Mouse (Mus musculus): Measurements from ENCODE around the gene Nt5c3b.

Nt5c3b gene

GRCm38 (mm10) chr11:100440691-100441522, 701 bp downstream of the Nt5c3b start:
- POLR2A ChIA-PET: interaction anchor here (0.5 to 2.7 kb wide), 22 partner anchors 9 to 119 kb away, joined by 3 to 10 read pairs (median 4); partner anchors contain the start of genes Klhl11 (in 2 of the 4), Acly (in 1 of the 4) and Hap1 (in 1 of the 4)

GRCm38 (mm10) chr11:100437901-100438300, 3.7 kb downstream of the Nt5c3b start:
- ChIA-PET POLR2A (interaction anchor here in 3 of 4 experiments (0.6 to 1.7 kb wide), 8 partner anchors 34 to 220 kb away, joined by 3 to 4 read pairs (median 3); partner anchors contain the start of genes Klhl11 (in 2 of the 3) and Eif1 (in 1 of the 3)), CTCF (interaction anchor here in 3 of 4 experiments (0.6 to 1.2 kb wide), 6 partner anchors 13 to 173 kb away, joined by 3 to 5 read pairs (median 3); partner anchors contain the start of genes Jup (in 2 of the 3) and Klhl11 (in 1 of the 3))

More at GRCm38 (mm10) chr11:100440691-100441522, 701 bp downstream of the Nt5c3b start:
- CTCF ChIA-PET: interaction anchor here in 3 of 4 experiments (0.6 to 1.5 kb wide), 7 partner anchors 8 to 158 kb away, joined by 3 to 10 read pairs (median 3); no protein-coding TSS in a partner anchor

DNA sequence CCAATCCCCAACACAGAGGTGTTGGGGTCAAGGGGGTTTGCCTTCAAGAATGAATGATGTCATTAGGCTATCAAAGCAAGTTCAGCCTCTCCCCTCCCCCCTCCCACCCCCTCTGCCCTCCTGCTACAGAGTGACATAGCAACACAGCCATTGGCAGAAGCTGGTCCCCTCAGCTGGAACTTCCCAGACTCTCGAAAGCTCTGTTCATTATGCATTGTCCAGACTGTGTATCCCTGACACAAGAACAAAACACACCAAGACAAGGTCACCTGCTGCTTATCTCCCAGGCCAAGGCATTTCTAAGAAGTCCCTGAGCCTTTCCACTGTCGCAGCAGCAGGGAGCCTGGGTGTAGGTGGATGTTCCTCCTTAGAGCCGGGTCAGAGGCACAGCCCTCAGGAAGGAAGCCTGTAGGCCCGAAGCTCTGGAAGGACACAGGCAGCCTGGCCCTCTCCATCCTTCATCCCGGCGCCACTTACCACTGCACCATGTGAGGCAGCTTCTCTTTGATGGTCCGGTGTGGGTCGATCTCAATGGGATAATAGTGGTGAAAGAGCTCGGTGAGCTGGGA, 5.8 kb downstream of the Nt5c3b start:
- ChIA-PET CTCF (interaction anchor here (0.6 to 1.5 kb wide), 11 partner anchors 22 to 259 kb away, joined by 3 to 10 read pairs (median 4); partner anchors contain the start of gene Klhl11 (in 1 of the 4)), POLR2A (interaction anchor here (0.6 to 2.4 kb wide), 54 partner anchors 8 to 1895 kb away, joined by 3 to 18 read pairs (median 4); partner anchors contain the start of genes Acly (in 2 of the 4), Eif1 (in 2 of the 4), Jup (in 2 of the 4) and Klhl11 (in 2 of the 4))

- ChIA-PET POLR2A (interaction anchor here in 2 of 4 experiments (0.9 to 2.6 kb wide), 15 partner anchors 9 to 112 kb away, joined by 3 to 8 read pairs (median 4); partner anchors contain the start of genes Klhl10 (in 2 of the 2), Klhl11 (in 2 of the 2), Nt5c3b (in 2 of the 2) and Acly (in 1 of the 2)), CTCF (interaction anchor here in 3 of 4 experiments (0.5 to 1.2 kb wide), 7 partner anchors 9 to 314 kb away, joined by 3 to 10 read pairs (median 3); partner anchors contain the start of gene Hap1 (in 1 of the 3))
Observed at GRCm38 (mm10) chr11:100432002-100432401, 9.6 kb downstream of the Nt5c3b start.

- ChIA-PET CTCF (interaction anchor here in 1 of 4 experiments (0.6 to 1.3 kb wide), 4 partner anchors 22 to 702 kb away, joined by 3 to 4 read pairs (median 3); partner anchors contain the start of gene Nkiras2), POLR2A (interaction anchor here (0.6 to 2.6 kb wide), 14 partner anchors 9 to 189 kb away, joined by 3 to 12 read pairs (median 6); partner anchors contain the start of genes Acly (in 1 of the 4), Eif1 (in 1 of the 4), Fkbp10 (in 1 of the 4) and Jup (in 1 of the 4))
Observed at GRCm38 (mm10) chr11:100430052-100430451, 11.6 kb downstream of the Nt5c3b start.

GRCm38 (mm10) chr11:100428612-100429199, 12.9 kb downstream of the Nt5c3b start:
- ChIA-PET CTCF (interaction anchor here in 1 of 4 experiments (1.0 to 1.2 kb wide), 3 partner anchors 15 to 266 kb away, joined by 3 read pairs; no protein-coding TSS in a partner anchor), POLR2A (interaction anchor here in 2 of 4 experiments (0.6 to 2.4 kb wide), 20 partner anchors 8 to 287 kb away, joined by 3 to 12 read pairs (median 4); partner anchors contain the start of genes Eif1 (in 2 of the 2), Acly (in 1 of the 2), Fkbp10 (in 1 of the 2) and Jup (in 1 of the 2))

- ChIA-PET CTCF (interaction anchor here in 2 of 4 experiments (0.6 to 0.8 kb wide), 6 partner anchors 10 to 287 kb away, joined by 3 to 13 read pairs (median 3); partner anchors contain the start of gene Hspb9 (in 1 of the 2)), POLR2A (interaction anchor here in 3 of 4 experiments (0.6 to 2.9 kb wide), 8 partner anchors 9 to 148 kb away, joined by 3 to 8 read pairs (median 4); partner anchors contain the start of gene Cnp (in 1 of the 3))
Observed at GRCm38 (mm10) chr11:100426820-100427219, 14.8 kb downstream of the Nt5c3b start.

DNA sequence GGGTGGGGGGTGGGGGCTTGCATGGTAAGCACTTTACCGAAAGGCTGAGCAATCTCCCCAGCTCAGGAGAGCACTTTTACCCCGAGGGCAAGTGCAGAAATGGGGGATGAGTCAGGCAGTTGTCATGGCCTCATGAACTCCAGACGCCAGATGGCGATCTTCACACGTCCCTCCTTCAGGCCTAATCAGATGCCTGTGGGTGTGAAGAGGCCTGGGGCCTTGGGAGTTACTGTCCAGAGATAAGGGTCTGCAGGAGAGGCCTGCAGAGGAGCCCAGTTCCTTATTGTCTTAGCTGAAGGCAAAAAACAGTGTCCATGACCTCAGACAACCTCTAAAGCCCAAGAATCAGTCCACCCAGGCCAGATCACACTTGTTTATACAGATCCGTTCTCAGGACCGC, 15.8 kb downstream of the Nt5c3b start:
- POLR2A ChIA-PET: interaction anchor here (0.6 to 2.9 kb wide), 12 partner anchors 10 to 259 kb away, joined by 3 to 8 read pairs (median 4); partner anchors contain the start of genes Cnp (in 1 of the 4) and Klhl11 (in 1 of the 4)

DNA sequence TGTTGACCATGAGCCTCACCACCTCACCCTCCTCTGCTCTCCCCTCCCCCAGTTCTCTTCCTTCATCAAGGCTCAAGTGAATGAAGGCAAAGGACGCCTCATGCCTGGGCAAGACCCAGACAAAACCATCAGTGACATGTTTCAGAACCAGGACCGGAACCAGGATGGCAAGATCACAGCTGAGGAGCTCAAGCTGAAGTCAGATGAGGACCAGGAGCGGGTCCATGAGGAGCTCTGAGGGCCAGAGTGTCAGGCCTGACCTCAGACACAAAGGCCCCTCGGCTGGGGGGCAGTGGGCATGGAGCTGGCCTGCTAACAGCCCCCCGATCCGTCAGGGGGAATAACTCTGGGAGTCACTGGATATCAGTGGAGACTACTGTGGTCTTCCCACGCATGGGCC, 17.8 kb downstream of the Nt5c3b start:
- ChIA-PET CTCF (interaction anchor here in 3 of 4 experiments (0.5 to 1.6 kb wide), 8 partner anchors 15 to 271 kb away, joined by 3 to 4 read pairs (median 3); partner anchors contain the start of gene Klhl11 (in 2 of the 3)), POLR2A (interaction anchor here in 3 of 4 experiments (1.0 to 4.9 kb wide), 13 partner anchors 10 to 104 kb away, joined by 3 to 20 read pairs (median 4); partner anchors contain the start of genes Eif1 (in 2 of the 3), Jup (in 2 of the 3), Acly (in 1 of the 3) and Klhl10 (in 1 of the 3))

More for the DNA sequence above, 15.8 kb downstream of the Nt5c3b start:
- CTCF ChIA-PET: interaction anchor here (0.6 to 1.2 kb wide), 12 partner anchors 12 to 336 kb away, joined by 3 to 6 read pairs (median 3); partner anchors contain the start of genes P3h4 (in 2 of the 4), Klhl11 (in 1 of the 4) and Nt5c3b (in 1 of the 4)

- CTCF ChIA-PET: interaction anchor here in 3 of 4 experiments (1.0 to 1.4 kb wide), 3 partner anchors 13 to 225 kb away, joined by 3 to 4 read pairs (median 3); no protein-coding TSS in a partner anchor
- POLR2A ChIA-PET: interaction anchor here in 3 of 4 experiments (0.8 to 4.9 kb wide), 15 partner anchors 8 to 106 kb away, joined by 3 to 20 read pairs (median 5); partner anchors contain the start of genes Eif1 (in 2 of the 3), Jup (in 2 of the 3), Acly (in 1 of the 3) and Klhl11 (in 1 of the 3)
Observed at GRCm38 (mm10) chr11:100421537-100421936, 20.1 kb downstream of the Nt5c3b start.

DNA sequence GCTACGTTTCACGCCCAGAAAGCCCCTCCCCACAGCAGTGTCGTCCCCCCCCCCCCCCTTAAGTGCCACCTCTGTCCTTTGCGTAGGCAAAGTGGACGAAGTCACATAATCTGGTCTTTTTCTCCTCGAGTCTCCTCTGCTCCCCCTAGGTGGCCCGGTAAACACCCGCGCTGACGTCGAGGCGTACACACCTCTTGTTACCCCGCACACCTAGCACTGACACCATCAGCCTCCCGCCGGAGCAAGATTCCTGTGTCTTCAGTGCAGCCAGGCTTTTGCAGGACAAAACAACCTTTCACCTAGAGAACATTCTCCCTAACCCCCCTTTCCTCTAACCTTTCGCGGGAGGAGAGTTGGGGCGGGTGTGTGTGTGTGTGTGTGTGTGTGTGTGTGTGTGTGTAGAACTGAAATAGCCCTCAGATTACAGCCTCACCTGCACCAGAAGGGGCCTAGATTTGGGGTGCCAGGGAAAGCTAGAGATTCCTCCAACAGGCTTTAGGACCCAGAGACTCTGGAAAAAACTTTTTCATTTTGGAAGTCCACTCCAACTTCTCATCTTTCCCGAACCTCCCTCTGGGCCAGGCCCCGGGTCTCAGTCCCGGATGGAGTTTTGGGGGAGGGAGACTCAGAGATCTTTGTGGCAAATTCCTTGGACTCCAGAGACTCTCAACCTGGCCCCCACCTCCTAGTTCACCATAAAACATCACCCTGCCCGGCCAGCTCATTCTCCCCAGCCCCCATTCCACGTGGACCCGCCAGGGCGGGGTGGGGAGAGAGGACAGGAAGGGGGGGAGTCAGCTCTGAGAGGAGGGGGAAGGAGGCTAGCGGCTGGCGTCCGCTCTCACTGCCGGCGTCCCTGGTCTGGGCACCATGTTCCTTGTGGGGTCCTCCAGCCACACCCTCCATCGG, 26.4 kb downstream of the Nt5c3b start, which contains the start of gene Fkbp10:
Gene Fkbp10 (plus strand): TSS at position 784 of the 909 bp plus-strand sequence.
- ChIA-PET CTCF (interaction anchor here (0.6 to 2.1 kb wide), 25 partner anchors 9 to 1027 kb away, joined by 3 to 12 read pairs (median 4); partner anchors contain the start of genes Jup (in 3 of the 4), Dnajc7 (in 1 of the 4), Klhl11 (in 1 of the 4) and Rpl27 (in 1 of the 4)), POLR2A (interaction anchor here (0.6 to 6.7 kb wide), 39 partner anchors 12 to 681 kb away, joined by 3 to 81 read pairs (median 4); partner anchors contain the start of genes Eif1 (in 3 of the 4), Jup (in 3 of the 4), Klhl11 (in 2 of the 4) and Acly (in 1 of the 4))

DNA sequence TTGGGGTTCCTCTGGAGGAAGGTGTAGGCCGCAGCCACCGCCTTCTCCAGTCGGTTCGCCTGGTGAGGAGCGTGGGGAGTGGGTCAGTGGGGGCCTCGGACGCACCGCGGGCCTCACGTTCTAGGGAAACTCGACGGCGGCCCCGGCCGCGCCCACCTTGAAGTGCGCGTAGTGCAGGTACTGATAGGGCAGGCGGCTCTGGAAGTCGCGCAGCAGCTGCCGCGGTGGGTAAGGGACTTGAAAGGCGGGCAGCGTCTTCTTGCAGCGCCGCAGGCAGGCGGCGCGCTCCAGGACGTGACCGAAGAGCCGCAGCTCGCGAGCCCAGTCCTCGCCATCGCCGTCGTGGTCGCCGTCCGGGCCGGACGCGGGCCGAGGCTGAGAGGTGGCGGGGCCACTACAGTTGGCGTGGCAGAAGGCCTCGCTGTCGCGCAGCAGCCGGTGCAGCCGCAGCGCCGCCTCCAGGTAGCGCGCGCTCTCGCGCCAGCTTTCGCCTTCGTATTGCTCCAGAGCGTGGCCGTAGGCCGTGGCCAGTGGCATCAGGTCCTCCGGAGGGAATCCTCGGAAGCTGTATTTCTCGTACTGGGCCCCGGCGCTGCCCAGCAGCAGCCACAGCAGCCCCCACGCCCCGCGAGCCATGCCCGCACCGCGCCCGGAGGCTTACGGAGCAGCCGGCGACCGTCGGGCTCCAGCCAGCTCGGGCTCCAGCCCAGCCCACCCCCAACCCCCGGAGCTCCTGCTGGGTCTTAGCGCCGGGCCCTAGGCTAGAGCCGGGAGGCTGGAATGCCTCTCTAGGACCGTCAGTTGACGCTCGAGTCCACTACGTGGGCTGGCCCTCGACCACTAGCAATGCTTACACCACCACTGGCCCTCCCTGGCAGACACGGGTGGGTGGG, 27.3 kb downstream of the Nt5c3b start, which contains the start of gene P3h4:
Gene P3h4 (minus strand): TSS at position 816 of the 893 bp plus-strand sequence.
- ChIA-PET CTCF (interaction anchor here (0.7 to 2.1 kb wide), 26 partner anchors 8 to 820 kb away, joined by 3 to 10 read pairs (median 4); partner anchors contain the start of gene Jup (in 3 of the 4)), POLR2A (interaction anchor here (0.5 to 6.7 kb wide), 53 partner anchors 9 to 1682 kb away, joined by 3 to 81 read pairs (median 4); partner anchors contain the start of genes Eif1 (in 3 of the 4), Jup (in 3 of the 4), Acly (in 2 of the 4) and Klhl11 (in 2 of the 4))

DNA sequence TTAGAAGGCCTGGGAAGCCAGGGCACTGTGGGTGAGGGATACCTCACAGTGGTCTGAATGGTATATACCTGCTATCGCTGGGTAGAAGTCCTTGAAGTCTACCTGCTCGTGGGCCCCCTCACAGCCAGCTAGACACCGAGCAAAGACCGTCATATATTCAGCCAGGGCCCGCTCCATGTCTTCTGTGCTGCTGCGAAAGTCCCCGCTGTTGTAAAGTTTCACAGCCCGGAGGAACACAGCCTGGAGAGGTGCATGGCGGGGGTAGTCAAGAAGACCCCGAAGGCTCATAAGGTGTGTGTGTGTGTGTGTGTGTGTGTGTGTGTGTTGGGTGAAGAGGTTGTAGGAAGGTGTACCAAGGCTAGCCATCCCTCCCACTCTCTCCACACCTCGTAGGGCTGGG, 28.1 kb downstream of the Nt5c3b start:
- POLR2A ChIA-PET: interaction anchor here (0.6 to 6.7 kb wide), 32 partner anchors 10 to 1683 kb away, joined by 3 to 81 read pairs (median 6); partner anchors contain the start of genes Jup (in 3 of the 4), Acly (in 2 of the 4), Eif1 (in 2 of the 4) and Klhl11 (in 2 of the 4)
- CTCF ChIA-PET: interaction anchor here in 2 of 4 experiments (0.7 to 2.1 kb wide), 13 partner anchors 12 to 175 kb away, joined by 3 to 10 read pairs (median 4); partner anchors contain the start of gene Jup (in 2 of the 2)
